Mouse (Mus musculus): ENCODE results near the gene Cnn1.

- TF ChIP-seq CTCF (IDR thresholded peaks at IDR 0.05; ENCODE audit: low read depth) (no peak), EP300 (IDR thresholded peaks at IDR 0.05; ENCODE audit: low read depth) (no peak)
Measured at GRCm38 (mm10) chr9:22131226-22131981, 32.4 kb downstream of the Cnn1 start.
